Mouse (Mus musculus): ENCODE results near the gene Psma6.
A peak's percentile ranks its signal among the peaks of the same experiment; 100 is the strongest.

Psma6 gene

GRCm38 (mm10) chr12:55438058-55438457 lies 54.0 kb downstream of the Psma6 start:
- DNase-seq (ENCODE audit: extremely low read depth, low read depth, low spot score), result no peak

GRCm38 (mm10) chr12:55438611-55439137 lies 54.7 kb downstream of the Psma6 start:
- DNase-seq (ENCODE audit: extremely low read depth, low read depth, low spot score), result no peak

GRCm38 (mm10) chr12:55440416-55440815 lies 56.4 kb downstream of the Psma6 start:
- DNase-seq (ENCODE audit: extremely low read depth, low read depth, low spot score), result no peak

- no peak for DNase-seq (ENCODE audit: extremely low read depth, low read depth, low spot score)
Observed at GRCm38 (mm10) chr12:55442245-55442644, 58.2 kb downstream of the Psma6 start.

GRCm38 (mm10) chr12:55442861-55443850 lies 59.1 kb downstream of the Psma6 start:
- DNase-seq (ENCODE audit: extremely low read depth, low read depth, low spot score), result no peak

- DNase-seq (ENCODE audit: extremely low read depth, low read depth, low spot score), result no peak
Observed at GRCm38 (mm10) chr12:55444031-55444451, 60.0 kb downstream of the Psma6 start.

GRCm38 (mm10) chr12:55445583-55445982 lies 61.6 kb downstream of the Psma6 start:
- DNase-seq (ENCODE audit: extremely low read depth, low read depth, low spot score), result no peak

GRCm38 (mm10) chr12:55446366-55446745 lies 62.3 kb downstream of the Psma6 start:
- no peak for DNase-seq (ENCODE audit: extremely low read depth, low read depth, low spot score)

GRCm38 (mm10) chr12:55446746-55447395 lies 62.8 kb downstream of the Psma6 start:
- peak; percentile 82 for DNase-seq (ENCODE audit: extremely low read depth, low read depth, low spot score)

GRCm38 (mm10) chr12:55447396-55447760 lies 63.4 kb downstream of the Psma6 start:
- DNase-seq (ENCODE audit: extremely low read depth, low read depth, low spot score), result no peak

- DNase-seq (ENCODE audit: extremely low read depth, low read depth, low spot score), result no peak
Observed at GRCm38 (mm10) chr12:55448457-55448856, 64.4 kb downstream of the Psma6 start.

- DNase-seq (ENCODE audit: extremely low read depth, low read depth, low spot score), result no peak
Observed at GRCm38 (mm10) chr12:55449048-55449447, 65.0 kb downstream of the Psma6 start.

- DNase-seq (ENCODE audit: extremely low read depth, low read depth, low spot score), result no peak
Observed at GRCm38 (mm10) chr12:55450421-55450820, 66.4 kb downstream of the Psma6 start.

- no peak for DNase-seq (ENCODE audit: extremely low read depth, low read depth, low spot score)
Observed at GRCm38 (mm10) chr12:55452839-55453238, 68.8 kb downstream of the Psma6 start.

- DNase-seq (ENCODE audit: extremely low read depth, low read depth, low spot score), result no peak
Observed at GRCm38 (mm10) chr12:55453924-55454323, 69.9 kb downstream of the Psma6 start.

GRCm38 (mm10) chr12:55455206-55455605 lies 71.2 kb downstream of the Psma6 start:
- DNase-seq (ENCODE audit: extremely low read depth, low read depth, low spot score), result no peak

- no peak for DNase-seq (ENCODE audit: extremely low read depth, low read depth, low spot score)
Observed at GRCm38 (mm10) chr12:55456136-55456535, 72.1 kb downstream of the Psma6 start.

- DNase-seq (ENCODE audit: extremely low read depth, low read depth, low spot score), result no peak
Observed at GRCm38 (mm10) chr12:55456893-55457292, 72.9 kb downstream of the Psma6 start.

- no peak for DNase-seq (ENCODE audit: extremely low read depth, low read depth, low spot score)
Observed at GRCm38 (mm10) chr12:55459739-55460138, 75.7 kb downstream of the Psma6 start.

GRCm38 (mm10) chr12:55460900-55461299 lies 76.9 kb downstream of the Psma6 start:
- DNase-seq (ENCODE audit: extremely low read depth, low read depth, low spot score), result no peak

GRCm38 (mm10) chr12:55461767-55462166 lies 77.7 kb downstream of the Psma6 start:
- no peak for DNase-seq (ENCODE audit: extremely low read depth, low read depth, low spot score)

GRCm38 (mm10) chr12:55462456-55462855 lies 78.4 kb downstream of the Psma6 start:
- DNase-seq (ENCODE audit: extremely low read depth, low read depth, low spot score), result no peak
